Mouse (Mus musculus) gastrocnemius, postnatal 25 days (tissue): ENCODE results near the gene Irs3. TPM values are rescaled to one million over a fixed set of nuclear protein-coding genes. Genes with fewer than 3 reads are reported as not detected.

Experiments used
- total RNA-seq, 2 experiments: library from RNA; stranded (reverse); gene quantifications; 1 replicate in 1 of 2; 2 replicates in 1 of 2; pipeline ENCODE4 v1.2.3; 2021

Gene Irs3
- total RNA-seq, 2 experiments from 2014 or later: 0.36 to 1.5 TPM

Other genes starting within 250 kb of the Irs3 start
- gene Zan, start 168.7 kb downstream of the Irs3 start, total RNA-seq: under 1 TPM in 1 of 2 experiments, not detected in 1; 0.08 TPM
- gene Pop7, start 143.2 kb downstream of the Irs3 start, total RNA-seq: 1 to 10 TPM; 9.7 to 9.9 TPM
- 10 to 100 TPM; 15.2 to 17.5 TPM for gene Gigyf1, start 127.2 kb downstream of the Irs3 start, total RNA-seq
- not detected for gene Epo, start 112.5 kb downstream of the Irs3 start, total RNA-seq
- gene Gnb2, start 112.2 kb downstream of the Irs3 start, total RNA-seq: 100 to 1,000 TPM; 129 to 130 TPM
- gene Actl6b, start 92.2 kb downstream of the Irs3 start, total RNA-seq: not detected
- gene Tfr2, start 75.9 kb downstream of the Irs3 start, total RNA-seq: not detected
- gene Mospd3, start 44.7 kb downstream of the Irs3 start, total RNA-seq: 10 to 100 TPM; 12.5 to 12.8 TPM
- gene Pcolce, start 31.9 kb downstream of the Irs3 start, total RNA-seq: 100 to 1,000 TPM in 1 of 2 experiments, 10 to 100 TPM in 1; 79.0 to 112 TPM
- under 1 TPM; 0.16 to 0.18 TPM for gene Fbxo24, start 16.7 kb downstream of the Irs3 start, total RNA-seq
- 10 to 100 TPM; 13.9 to 15.4 TPM for gene Lrch4, start 16.6 kb downstream of the Irs3 start, total RNA-seq
- 1 to 10 TPM; 2.9 to 3.9 TPM for gene Gm20605, start 16.5 kb downstream of the Irs3 start, total RNA-seq
- gene Sap25, start 4.4 kb downstream of the Irs3 start, total RNA-seq: 1 to 10 TPM; 1.8 to 2.7 TPM
- 1 to 10 TPM; 3.3 to 4.7 TPM for gene Agfg2, start 39.0 kb upstream of the Irs3 start, total RNA-seq
- under 1 TPM; 0.10 to 0.35 TPM for gene Nyap1, start 95.9 kb upstream of the Irs3 start, total RNA-seq
- 10 to 100 TPM; 57.8 to 59.1 TPM for gene Tsc22d4, start 100.0 kb upstream of the Irs3 start, total RNA-seq
- 1 to 10 TPM; 7.1 to 8.9 TPM for gene Ppp1r35, start 133.1 kb upstream of the Irs3 start, total RNA-seq
- gene Mepce, start 141.9 kb upstream of the Irs3 start, total RNA-seq: 10 to 100 TPM; 14.7 to 20.1 TPM
- gene Zcwpw1, start 142.1 kb upstream of the Irs3 start, total RNA-seq: under 1 TPM in 1 of 2 experiments, not detected in 1; 0.35 TPM
- gene Pilra, start 190.6 kb upstream of the Irs3 start, total RNA-seq: under 1 TPM; 0.13 to 0.40 TPM
- under 1 TPM in 1 of 2 experiments, not detected in 1; 0.88 TPM for gene Pilrb1, start 212.4 kb upstream of the Irs3 start, total RNA-seq
- under 1 TPM; 0.28 to 0.54 TPM for gene Pilrb2, start 226.1 kb upstream of the Irs3 start, total RNA-seq